Mouse (Mus musculus): ENCODE results near the gene Map3k14. TPM values are rescaled to one million over a fixed set of nuclear protein-coding genes. Genes with fewer than 3 reads are reported as not detected.
"Not testable (repeated sequence)": the region's sequence is repeated elsewhere in the genome, so short reads cannot be mapped to it uniquely, and the experiment has no call there.

The Map3k14 gene
- polyA plus RNA-seq, 1 experiment from 2014 or later: 6.0 TPM

- 93% methylated on average over 10 of the region's 10 CpGs for WGBS
- H3K4me2 ChIP-seq (replicated peaks): no peak overlapping the region
- no peak overlapping the region for H3K9ac ChIP-seq (replicated peaks)
- 0 out of 2 replicates have a peak, but pooled peaks cover 1% of the 10 kb centered on the region for H3K4me1 ChIP-seq
- H3K36me3 ChIP-seq: peaks cover 56% of the 10 kb centered on the region
- ATAC-seq (ENCODE audit: low FRiP score, low read depth): no peak
- no peaks in the 10 kb centered on the region for H3K27me3 ChIP-seq
- no peak overlapping the region for H3K27ac ChIP-seq (replicated peaks)
- no peaks in the 10 kb centered on the region for H3K9me3 ChIP-seq
- H3K4me3 ChIP-seq: no peak overlapping the region
Measured at GRCm38 (mm10) chr11:103236903-103237302, 30.4 kb downstream of the Map3k14 start.

- Histone ChIP-seq H3K27me3 (no peaks in the 10 kb centered on the region), H3K9me3 (no peaks in the 10 kb centered on the region), H3K4me1 (no peaks in the 10 kb centered on the region), H3K27ac (replicated peaks) (no peak overlapping the region), H3K4me2 (replicated peaks) (no peak overlapping the region), H3K4me3 (no peak overlapping the region), H3K9ac (replicated peaks) (no peak overlapping the region), H3K36me3 (peaks cover 56% of the 10 kb centered on the region)
- ATAC-seq (ENCODE audit: low FRiP score, low read depth): no peak
- WGBS: 86% methylated on average over 6 of the region's 6 CpGs
Measured at GRCm38 (mm10) chr11:103236431-103236830, 30.8 kb downstream of the Map3k14 start.

- H3K27me3 ChIP-seq: no peaks in the 10 kb centered on the region
- 74% methylated on average over 11 of the region's 11 CpGs for WGBS
- peaks cover 58% of the 10 kb centered on the region for H3K36me3 ChIP-seq
- ATAC-seq (ENCODE audit: low FRiP score, low read depth): no peak
- no peaks in the 10 kb centered on the region for H3K4me1 ChIP-seq
- H3K4me2 ChIP-seq (replicated peaks): no peak overlapping the region
- no peak overlapping the region for H3K4me3 ChIP-seq
- no peaks in the 10 kb centered on the region for H3K9me3 ChIP-seq
- no peak overlapping the region for H3K27ac ChIP-seq (replicated peaks)
- H3K9ac ChIP-seq (replicated peaks): no peak overlapping the region
Measured at GRCm38 (mm10) chr11:103235702-103236101, 31.6 kb downstream of the Map3k14 start.

GRCm38 (mm10) chr11:103234447-103234846 lies 32.8 kb downstream of the Map3k14 start:
- Histone ChIP-seq H3K4me1 (no peaks in the 10 kb centered on the region), H3K4me2 (replicated peaks) (no peak overlapping the region), H3K9ac (replicated peaks) (no peak overlapping the region), H3K9me3 (0 out of 2 replicates have a peak, but pooled peaks cover 2% of the 10 kb centered on the region), H3K27ac (replicated peaks) (no peak overlapping the region), H3K27me3 (no peaks in the 10 kb centered on the region), H3K36me3 (peaks cover 58% of the 10 kb centered on the region), H3K4me3 (no peak overlapping the region)
- WGBS: 83% methylated on average over 1 of the region's 1 CpGs
- ATAC-seq (ENCODE audit: low FRiP score, low read depth): no peak

- Histone ChIP-seq H3K4me1 (no peaks in the 10 kb centered on the region), H3K27ac (replicated peaks) (no peak overlapping the region), H3K4me3 (no peak overlapping the region), H3K27me3 (no peaks in the 10 kb centered on the region), H3K4me2 (replicated peaks) (no peak overlapping the region), H3K9ac (replicated peaks) (no peak overlapping the region), H3K36me3 (peaks cover 56% of the 10 kb centered on the region), H3K9me3 (0 out of 2 replicates have a peak, but pooled peaks cover 2% of the 10 kb centered on the region)
- 29% methylated on average over 7 of the region's 7 CpGs for WGBS
- ATAC-seq (ENCODE audit: low FRiP score, low read depth): no peak
Measured at GRCm38 (mm10) chr11:103232966-103233365, 34.3 kb downstream of the Map3k14 start.

- H3K36me3 ChIP-seq: peaks cover 61% of the 10 kb centered on the region
- no peak overlapping the region for H3K4me2 ChIP-seq (replicated peaks)
- H3K4me1 ChIP-seq: no peaks in the 10 kb centered on the region
- H3K9me3 ChIP-seq: 0 out of 2 replicates have a peak, but pooled peaks cover 2% of the 10 kb centered on the region
- no peak overlapping the region for H3K9ac ChIP-seq (replicated peaks)
- ATAC-seq (ENCODE audit: low FRiP score, low read depth): no peak
- no peak overlapping the region for H3K4me3 ChIP-seq
- H3K27me3 ChIP-seq: no peaks in the 10 kb centered on the region
- no peak overlapping the region for H3K27ac ChIP-seq (replicated peaks)
- WGBS: 84% methylated on average over 7 of the region's 7 CpGs
Measured at GRCm38 (mm10) chr11:103231367-103231766, 35.9 kb downstream of the Map3k14 start.

GRCm38 (mm10) chr11:103230626-103231025 lies 36.6 kb downstream of the Map3k14 start:
- 0 out of 2 replicates have a peak, but pooled peaks cover 2% of the 10 kb centered on the region for H3K9me3 ChIP-seq

GRCm38 (mm10) chr11:103229608-103230007 lies 37.7 kb downstream of the Map3k14 start:
- whole genome bisulfite sequencing: 98% methylated on average over 2 of the region's 2 CpGs
- Histone ChIP-seq H3K4me3 (no peak overlapping the region), H3K27me3 (no peaks in the 10 kb centered on the region), H3K4me2 (replicated peaks) (no peak overlapping the region), H3K27ac (replicated peaks) (no peak overlapping the region), H3K36me3 (peaks cover 73% of the 10 kb centered on the region), H3K9me3 (0 out of 2 replicates have a peak, but pooled peaks cover 2% of the 10 kb centered on the region), H3K9ac (replicated peaks) (no peak overlapping the region), H3K4me1 (no peaks in the 10 kb centered on the region)
- no peak for ATAC-seq (ENCODE audit: low FRiP score, low read depth)

More at GRCm38 (mm10) chr11:103230626-103231025, 36.6 kb downstream of the Map3k14 start:
- H3K4me3 ChIP-seq: no peak overlapping the region
- no peak overlapping the region for H3K9ac ChIP-seq (replicated peaks)
- WGBS: 90% methylated on average over 19 of the region's 19 CpGs
- H3K27me3 ChIP-seq: no peaks in the 10 kb centered on the region
- H3K4me2 ChIP-seq (replicated peaks): no peak overlapping the region
- ATAC-seq (ENCODE audit: low FRiP score, low read depth): no peak
- no peaks in the 10 kb centered on the region for H3K4me1 ChIP-seq
- no peak overlapping the region for H3K27ac ChIP-seq (replicated peaks)
- H3K36me3 ChIP-seq: peaks cover 63% of the 10 kb centered on the region

GRCm38 (mm10) chr11:103223951-103224456 lies 43.3 kb downstream of the Map3k14 start:
- Histone ChIP-seq H3K36me3 (peaks cover 87% of the 10 kb centered on the region), H3K4me3 (no peak overlapping the region), H3K4me1 (no peaks in the 10 kb centered on the region), H3K27me3 (peaks cover 6% of the 10 kb centered on the region), H3K9me3 (no peaks in the 10 kb centered on the region), H3K4me2 (replicated peaks) (no peak overlapping the region), H3K27ac (replicated peaks) (no peak overlapping the region), H3K9ac (replicated peaks) (peak overlapping the region; percentile 20; the same call in 1 of the 2 replicates)
- 69% methylated on average over 18 of the region's 18 CpGs for WGBS
- ATAC-seq (ENCODE audit: low FRiP score, low read depth): no peak

- ATAC-seq (ENCODE audit: low FRiP score, low read depth): no peak
- H3K27me3 ChIP-seq: peaks cover 12% of the 10 kb centered on the region
- no peak overlapping the region for H3K27ac ChIP-seq (replicated peaks)
- H3K4me1 ChIP-seq: peaks cover under 1% of the 10 kb centered on the region
- H3K4me2 ChIP-seq (replicated peaks): no peak overlapping the region
- 90% methylated on average over 10 of the region's 10 CpGs for WGBS
- H3K36me3 ChIP-seq: peaks cover 81% of the 10 kb centered on the region
- H3K4me3 ChIP-seq: no peak overlapping the region
- H3K9me3 ChIP-seq: no peaks in the 10 kb centered on the region
- no peak overlapping the region for H3K9ac ChIP-seq (replicated peaks)
Measured at GRCm38 (mm10) chr11:103223444-103223843, 43.8 kb downstream of the Map3k14 start.

- H3K36me3 ChIP-seq: peaks cover 76% of the 10 kb centered on the region
- H3K9ac ChIP-seq (replicated peaks); H3K4me3 ChIP-seq; H3K27ac ChIP-seq (replicated peaks); H3K9me3 ChIP-seq; H3K4me2 ChIP-seq (replicated peaks); ATAC-seq (ENCODE audit: low FRiP score, low read depth); H3K4me1 ChIP-seq: not testable (repeated sequence)
- 89% methylated on average over 4 of the region's 4 CpGs for WGBS
- H3K27me3 ChIP-seq: peaks cover 15% of the 10 kb centered on the region
Measured at GRCm38 (mm10) chr11:103222718-103223117, 44.6 kb downstream of the Map3k14 start.

- Histone ChIP-seq H3K4me2 (replicated peaks) (no peak overlapping the region), H3K9ac (replicated peaks) (no peak overlapping the region), H3K4me3 (no peak overlapping the region), H3K4me1 (peaks cover 7% of the 10 kb centered on the region), H3K9me3 (no peaks in the 10 kb centered on the region), H3K27me3 (peaks cover 24% of the 10 kb centered on the region), H3K27ac (replicated peaks) (no peak overlapping the region), H3K36me3 (peaks cover 64% of the 10 kb centered on the region)
- ATAC-seq (ENCODE audit: low FRiP score, low read depth): no peak
- 93% methylated on average over 6 of the region's 6 CpGs for WGBS
Measured at GRCm38 (mm10) chr11:103221437-103221836, 45.8 kb downstream of the Map3k14 start.

- no peaks in the 10 kb centered on the region for H3K9me3 ChIP-seq
- WGBS: 87% methylated on average over 4 of the region's 4 CpGs
- H3K4me1 ChIP-seq: peaks cover 7% of the 10 kb centered on the region
- H3K4me2 ChIP-seq (replicated peaks): no peak overlapping the region
- peaks cover 49% of the 10 kb centered on the region for H3K36me3 ChIP-seq
- peaks cover 26% of the 10 kb centered on the region for H3K27me3 ChIP-seq
- no peak overlapping the region for H3K9ac ChIP-seq (replicated peaks)
- no peak overlapping the region for H3K27ac ChIP-seq (replicated peaks)
- no peak for ATAC-seq (ENCODE audit: low FRiP score, low read depth)
- no peak overlapping the region for H3K4me3 ChIP-seq
Measured at GRCm38 (mm10) chr11:103219995-103220394, 47.3 kb downstream of the Map3k14 start.
